Mouse (Mus musculus): ENCODE results near the gene Adipor1. TPM values are rescaled to one million over a fixed set of nuclear protein-coding genes. Genes with fewer than 3 reads are reported as not detected.

Adipor1 gene
- polyA plus RNA-seq, 1 experiment, result 65.7 TPM

DNA sequence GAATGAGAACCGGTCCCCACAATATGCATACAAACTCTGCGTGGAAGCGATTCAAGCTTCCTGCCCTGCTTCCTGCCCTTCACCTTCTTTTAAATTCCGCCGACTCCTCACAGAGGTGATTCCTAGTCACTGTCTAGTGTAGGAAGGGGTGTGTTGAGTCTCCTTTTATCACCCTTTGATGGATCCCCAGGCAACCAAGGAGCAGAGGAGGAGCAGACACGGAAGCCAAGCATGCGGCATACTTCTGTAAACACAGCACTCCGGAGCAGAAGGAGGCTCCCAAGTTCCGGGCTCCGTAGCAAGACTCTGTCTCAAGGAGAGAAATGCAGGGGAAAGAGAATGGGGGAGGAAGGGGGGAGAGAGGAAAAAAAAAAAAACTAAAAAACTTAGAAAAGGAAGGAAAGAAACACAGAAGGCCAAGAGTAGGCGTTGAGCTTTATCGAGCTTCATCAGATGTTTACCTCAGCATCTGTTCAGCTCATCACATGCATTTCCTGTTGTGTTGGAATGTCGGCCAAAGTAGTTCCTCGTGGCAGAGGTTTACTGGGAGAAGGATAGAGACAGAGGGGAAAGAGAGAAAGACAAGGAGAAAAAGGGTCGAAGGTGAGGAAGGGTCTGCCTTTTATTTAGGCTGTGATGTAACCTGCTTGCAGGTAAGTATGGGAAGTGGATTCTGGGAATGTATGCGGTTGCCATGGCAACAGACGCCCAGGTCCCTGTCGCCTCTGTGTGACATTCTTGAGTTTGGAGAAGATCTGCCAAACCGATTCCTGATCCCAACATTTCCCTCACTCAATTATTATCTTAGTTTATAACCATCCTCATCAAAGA, 33.2 kb upstream of the Adipor1 start:
- TF ChIP-seq MYOG (IDR thresholded peaks at IDR 0.05; ENCODE audit: control insufficient read depth, extremely low read depth, insufficient read length), result no peak
- no peak for TF ChIP-seq USF1 (IDR thresholded peaks at IDR 0.05; ENCODE audit: low read depth)
- TF ChIP-seq CTCF (IDR thresholded peaks at IDR 0.05; ENCODE audit: control insufficient read depth, insufficient read depth, insufficient read length), result no peak
- TF ChIP-seq MYOD1 (IDR thresholded peaks at IDR 0.05; ENCODE audit: control insufficient read depth, insufficient read length, low read depth), result no peak
- no peak for TF ChIP-seq MAX (IDR thresholded peaks at IDR 0.05)
- no peak for TF ChIP-seq FOSL1 (IDR thresholded peaks at IDR 0.05; ENCODE audit: insufficient read depth, low read length, poor library complexity, severe bottlenecking)
- no peak for TF ChIP-seq CEBPB (IDR thresholded peaks at IDR 0.05; ENCODE audit: low read depth)
- Histone ChIP-seq H3K4me3 (ENCODE audit: insufficient read depth, poor library complexity, severe bottlenecking) (no peak overlapping the region), H3K36me3 (ENCODE audit: control insufficient read depth, insufficient read depth) (no peaks in the 10 kb centered on the region), H3K27me3 (ENCODE audit: control insufficient read depth, insufficient read depth, insufficient read length) (no peaks in the 10 kb centered on the region), H3ac (ENCODE audit: control insufficient read depth, insufficient read length, low read depth) (no peak overlapping the region), H3K79me2 (ENCODE audit: control insufficient read depth, insufficient read depth) (no peaks in the 10 kb centered on the region), H3K79me3 (ENCODE audit: low read depth) (no peaks in the 10 kb centered on the region)

GRCm38 (mm10) chr1:134384581-134384980, 30.6 kb upstream of the Adipor1 start:
- H3K79me2 ChIP-seq (ENCODE audit: control insufficient read depth, insufficient read depth), result no peaks in the 10 kb centered on the region
- no peaks in the 10 kb centered on the region for H3K79me3 ChIP-seq (ENCODE audit: low read depth)
- no peaks in the 10 kb centered on the region for H3K36me3 ChIP-seq (ENCODE audit: control insufficient read depth, insufficient read depth)
- no peak overlapping the region for H3K4me3 ChIP-seq (ENCODE audit: insufficient read depth, poor library complexity, severe bottlenecking)
- peaks cover 7% of the 10 kb centered on the region for H3K27me3 ChIP-seq (ENCODE audit: control insufficient read depth, insufficient read depth, insufficient read length)
- H3ac ChIP-seq (ENCODE audit: control insufficient read depth, insufficient read length, low read depth), result no peak overlapping the region
- TF ChIP-seq MYOD1 (IDR thresholded peaks at IDR 0.05; ENCODE audit: control insufficient read depth, insufficient read length, low read depth) (no peak), MYOG (IDR thresholded peaks at IDR 0.05; ENCODE audit: control insufficient read depth, extremely low read depth, insufficient read length) (no peak), MAX (IDR thresholded peaks at IDR 0.05) (no peak), FOSL1 (IDR thresholded peaks at IDR 0.05; ENCODE audit: insufficient read depth, low read length, poor library complexity, severe bottlenecking) (no peak), CEBPB (IDR thresholded peaks at IDR 0.05; ENCODE audit: low read depth) (no peak), CTCF (IDR thresholded peaks at IDR 0.05; ENCODE audit: control insufficient read depth, insufficient read depth, insufficient read length) (no peak), USF1 (IDR thresholded peaks at IDR 0.05; ENCODE audit: low read depth) (no peak)

GRCm38 (mm10) chr1:134385176-134385575, 30.0 kb upstream of the Adipor1 start:
- H3ac ChIP-seq (ENCODE audit: control insufficient read depth, insufficient read length, low read depth), result no peak overlapping the region
- H3K79me3 ChIP-seq (ENCODE audit: low read depth), result no peaks in the 10 kb centered on the region

GRCm38 (mm10) chr1:134385666-134386065, 29.5 kb upstream of the Adipor1 start, which contains the start of gene 4933406M09Rik:
Gene 4933406M09Rik (plus strand): TSS chr1:134385940.
- Histone ChIP-seq H3K79me2 (ENCODE audit: control insufficient read depth, insufficient read depth) (no peaks in the 10 kb centered on the region), H3K79me3 (ENCODE audit: low read depth) (no peaks in the 10 kb centered on the region), H3K4me3 (ENCODE audit: insufficient read depth, poor library complexity, severe bottlenecking) (no peak within 1 kb of the TSS), H3K27me3 (ENCODE audit: control insufficient read depth, insufficient read depth, insufficient read length) (peaks cover 7% of the 10 kb centered on the region), H3K36me3 (ENCODE audit: control insufficient read depth, insufficient read depth) (no peaks in the 10 kb centered on the region), H3ac (ENCODE audit: control insufficient read depth, insufficient read length, low read depth) (no peak within 1 kb of the TSS)
- TF ChIP-seq MYOD1 (IDR thresholded peaks at IDR 0.05; ENCODE audit: control insufficient read depth, insufficient read length, low read depth) (no peak), USF1 (IDR thresholded peaks at IDR 0.05; ENCODE audit: low read depth) (no peak), MAX (IDR thresholded peaks at IDR 0.05) (no peak), CEBPB (IDR thresholded peaks at IDR 0.05; ENCODE audit: low read depth) (no peak), FOSL1 (IDR thresholded peaks at IDR 0.05; ENCODE audit: insufficient read depth, low read length, poor library complexity, severe bottlenecking) (no peak), MYOG (IDR thresholded peaks at IDR 0.05; ENCODE audit: control insufficient read depth, extremely low read depth, insufficient read length) (no peak), CTCF (IDR thresholded peaks at IDR 0.05; ENCODE audit: control insufficient read depth, insufficient read depth, insufficient read length) (no peak)

More at GRCm38 (mm10) chr1:134385176-134385575, 30.0 kb upstream of the Adipor1 start:
- no peak for TF ChIP-seq MYOD1 (IDR thresholded peaks at IDR 0.05; ENCODE audit: control insufficient read depth, insufficient read length, low read depth)
- TF ChIP-seq MYOG (IDR thresholded peaks at IDR 0.05; ENCODE audit: control insufficient read depth, extremely low read depth, insufficient read length), result no peak
- TF ChIP-seq USF1 (IDR thresholded peaks at IDR 0.05; ENCODE audit: low read depth), result no peak
- no peak for TF ChIP-seq CTCF (IDR thresholded peaks at IDR 0.05; ENCODE audit: control insufficient read depth, insufficient read depth, insufficient read length)
- no peak for TF ChIP-seq CEBPB (IDR thresholded peaks at IDR 0.05; ENCODE audit: low read depth)
- no peak for TF ChIP-seq MAX (IDR thresholded peaks at IDR 0.05)
- TF ChIP-seq FOSL1 (IDR thresholded peaks at IDR 0.05; ENCODE audit: insufficient read depth, low read length, poor library complexity, severe bottlenecking), result no peak
- peaks cover 7% of the 10 kb centered on the region for H3K27me3 ChIP-seq (ENCODE audit: control insufficient read depth, insufficient read depth, insufficient read length)
- H3K36me3 ChIP-seq (ENCODE audit: control insufficient read depth, insufficient read depth), result no peaks in the 10 kb centered on the region
- H3K4me3 ChIP-seq (ENCODE audit: insufficient read depth, poor library complexity, severe bottlenecking), result no peak overlapping the region
- no peaks in the 10 kb centered on the region for H3K79me2 ChIP-seq (ENCODE audit: control insufficient read depth, insufficient read depth)

DNA sequence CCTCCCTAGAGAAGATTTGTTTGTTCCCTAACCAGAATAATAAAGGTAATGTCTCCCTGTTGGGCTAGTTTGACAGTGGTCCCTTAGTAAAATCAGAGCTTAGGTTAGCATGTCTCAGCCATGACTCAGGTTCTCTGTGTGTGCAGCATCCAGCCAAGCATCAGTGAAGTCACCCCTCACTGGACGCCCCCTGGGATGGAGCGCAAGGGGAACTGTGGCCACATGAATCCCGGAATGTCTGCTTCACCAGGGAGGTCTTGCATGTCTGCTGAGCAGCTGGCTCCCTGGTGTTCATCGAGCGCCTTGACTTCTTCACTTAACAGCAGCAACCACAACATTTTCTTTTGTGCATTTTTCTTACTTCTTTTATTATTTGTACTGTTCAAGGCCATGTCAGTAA, 21.4 kb upstream of the Adipor1 start:
- peaks cover 5% of the 10 kb centered on the region for H3K27me3 ChIP-seq (ENCODE audit: control insufficient read depth, insufficient read depth, insufficient read length)
- no peaks in the 10 kb centered on the region for H3K79me2 ChIP-seq (ENCODE audit: control insufficient read depth, insufficient read depth)
- no peaks in the 10 kb centered on the region for H3K79me3 ChIP-seq (ENCODE audit: low read depth)
- H3K4me3 ChIP-seq (ENCODE audit: insufficient read depth, poor library complexity, severe bottlenecking), result no peak overlapping the region
- no peaks in the 10 kb centered on the region for H3K36me3 ChIP-seq (ENCODE audit: control insufficient read depth, insufficient read depth)
- peak overlapping the region; percentile 32 for H3ac ChIP-seq (ENCODE audit: control insufficient read depth, insufficient read length, low read depth)
- no peak for TF ChIP-seq CTCF (IDR thresholded peaks at IDR 0.05; ENCODE audit: control insufficient read depth, insufficient read depth, insufficient read length)
- TF ChIP-seq MYOD1 (IDR thresholded peaks at IDR 0.05; ENCODE audit: control insufficient read depth, insufficient read length, low read depth), result no peak
- no peak for TF ChIP-seq MAX (IDR thresholded peaks at IDR 0.05)
- TF ChIP-seq FOSL1 (IDR thresholded peaks at IDR 0.05; ENCODE audit: insufficient read depth, low read length, poor library complexity, severe bottlenecking), result no peak
- TF ChIP-seq USF1 (IDR thresholded peaks at IDR 0.05; ENCODE audit: low read depth), result no peak
- TF ChIP-seq CEBPB (IDR thresholded peaks at IDR 0.05; ENCODE audit: low read depth), result no peak
- no peak for TF ChIP-seq MYOG (IDR thresholded peaks at IDR 0.05; ENCODE audit: control insufficient read depth, extremely low read depth, insufficient read length)
